Comparison of ENCODE assay signal across 24 mouse cellular contexts in genomic region chr1:164518308-164518707, GRCm38 (mm10).
DNase-seq lines count a peak whose midpoint lies in the region; ATAC-seq and TF ChIP-seq lines count a peak whose summit lies in the region.
"Had no signal": no experiment of that assay in that cellular context is flagged by ENCODE, and none has a peak within 500 bp of the region (broad histone marks: within the 10 kb centered on the region; RNA-seq: fewer than 3 reads in every experiment).

No protein-coding gene starts in this region.

- no peak for TF ChIP-seq POLR2A in ES-Bruce4 (IDR thresholded peaks at IDR 0.05; ENCODE audit: insufficient read depth, low read length)

- no peak overlapping the region for H3K27ac ChIP-seq in heart, embryonic 10.5 days
- H3K27ac ChIP-seq in heart, embryonic 12.5 days (ENCODE audit: poor library complexity, severe bottlenecking): no peak overlapping the region
- peak overlapping the region; percentile 69 for H3K27ac ChIP-seq in ES-Bruce4 (ENCODE audit: insufficient read depth, low read length)
- H3K27ac ChIP-seq: embryonic facial prominence, embryonic 13.5 days; embryonic facial prominence, embryonic 15.5 days; forebrain, embryonic 10.5 days; forebrain, embryonic 12.5 days had no signal

- no peak overlapping the region for H3K4me2 ChIP-seq in heart, embryonic 12.5 days
- H3K4me2 ChIP-seq: embryonic facial prominence, embryonic 13.5 days; embryonic facial prominence, embryonic 15.5 days; forebrain, embryonic 12.5 days had no signal

- no peaks in the 10 kb centered on the region for H3K4me1 ChIP-seq in heart, embryonic 10.5 days
- H3K4me1 ChIP-seq in heart, embryonic 12.5 days (replicated peaks): peaks cover 4% of the 10 kb centered on the region; the same call in 1 of the 2 replicates
- peaks cover 7% of the 10 kb centered on the region for H3K4me1 ChIP-seq in ES-Bruce4 (ENCODE audit: control insufficient read depth, insufficient read depth, low read length)
- H3K4me1 ChIP-seq: embryonic facial prominence, embryonic 13.5 days; embryonic facial prominence, embryonic 15.5 days had no signal

- no peak overlapping the region for H3K9ac ChIP-seq in heart, embryonic 12.5 days
- no peak overlapping the region for H3K9ac ChIP-seq in ES-Bruce4 (ENCODE audit: low read depth, poor library complexity, severe bottlenecking)
- H3K9ac ChIP-seq: embryonic facial prominence, embryonic 13.5 days; embryonic facial prominence, embryonic 15.5 days; forebrain, embryonic 12.5 days had no signal

- ATAC-seq in heart, embryonic 12.5 days (ENCODE audit: insufficient number of reproducible peaks, low FRiP score): no peak
- ATAC-seq: forebrain, embryonic 14.5 days; forebrain, embryonic 16.5 days; Patski had no signal

- H3K36me3 ChIP-seq in heart, embryonic 10.5 days: no peaks in the 10 kb centered on the region
- no peaks in the 10 kb centered on the region for H3K36me3 ChIP-seq in heart, embryonic 12.5 days
- H3K36me3 ChIP-seq in ES-Bruce4 (ENCODE audit: control insufficient read depth, insufficient read depth, low read length, poor library complexity, severe bottlenecking): no peaks in the 10 kb centered on the region
- H3K36me3 ChIP-seq: embryonic facial prominence, embryonic 13.5 days; embryonic facial prominence, embryonic 15.5 days; forebrain, embryonic 10.5 days; forebrain, embryonic 12.5 days had no signal

- no peak for TF ChIP-seq CTCF in ES-Bruce4 (IDR thresholded peaks at IDR 0.05; ENCODE audit: low read depth, low read length)

- no peak for TF ChIP-seq EP300 in ES-Bruce4 (IDR thresholded peaks at IDR 0.05; ENCODE audit: insufficient read depth, low read depth, low read length)

- no peaks in the 10 kb centered on the region for H3K9me3 ChIP-seq in heart, embryonic 10.5 days
- 0 out of 2 replicates have a peak, but pooled peaks cover 2% of the 10 kb centered on the region for H3K9me3 ChIP-seq in heart, embryonic 12.5 days (replicated peaks)
- no peaks in the 10 kb centered on the region; the same call in 1 of the 2 replicates for H3K9me3 ChIP-seq in ES-Bruce4 (replicated peaks; ENCODE audit: control insufficient read depth, insufficient read depth, low read length, poor library complexity, severe bottlenecking)
- H3K9me3 ChIP-seq: embryonic facial prominence, embryonic 13.5 days; embryonic facial prominence, embryonic 15.5 days; forebrain, embryonic 10.5 days; forebrain, embryonic 12.5 days had no signal

- DNase-seq in heart, embryonic 10.5 days (ENCODE audit: low spot score): peak; percentile 30
- DNase-seq in ES-CJ7 (ENCODE audit: low read depth, low spot score): peak; percentile 51
- no peak for DNase-seq in layer of hippocampus, postnatal 10 days (ENCODE audit: low spot score in 2 of 2)
- DNase-seq in Muller cell, postnatal 12 days (ENCODE audit: inconsistent ontology term): no peak
- DNase-seq: adrenal gland, adult 2 months; adrenal gland, postnatal 10 days; adrenal gland, postnatal 25 days; cerebellum, adult 11 months; cerebellum, adult 18-20 months; cerebellum, adult 8-10 months; cerebellum, adult 9-11 months; cerebellum, postnatal 14 days; cerebellum, postnatal 36 days; embryo, embryonic 11 days had no signal

- H3K27me3 ChIP-seq in heart, embryonic 10.5 days (ENCODE audit: insufficient read depth, poor library complexity, severe bottlenecking): no peaks in the 10 kb centered on the region
- H3K27me3 ChIP-seq in heart, embryonic 12.5 days (replicated peaks): no peaks in the 10 kb centered on the region
- H3K27me3 ChIP-seq in ES-Bruce4 (ENCODE audit: control insufficient read depth, insufficient read depth, low read length, poor library complexity, severe bottlenecking): no peaks in the 10 kb centered on the region
- H3K27me3 ChIP-seq: embryonic facial prominence, embryonic 13.5 days; embryonic facial prominence, embryonic 15.5 days; forebrain, embryonic 12.5 days; Patski had no signal

- H3K4me3 ChIP-seq in heart, embryonic 10.5 days: no peak overlapping the region
- no peak overlapping the region for H3K4me3 ChIP-seq in heart, embryonic 12.5 days
- H3K4me3 ChIP-seq in ES-Bruce4 (ENCODE audit: low read depth, low read length): no peak overlapping the region
- H3K4me3 ChIP-seq: embryonic facial prominence, embryonic 13.5 days; embryonic facial prominence, embryonic 15.5 days; erythroblast, embryonic 14.5 days; forebrain, embryonic 10.5 days; forebrain, embryonic 12.5 days had no signal

- 84% methylated on average over 4 of the region's 4 CpGs for WGBS in heart, embryonic 10.5 days
- WGBS in heart, embryonic 12.5 days: 79% methylated on average over 4 of the region's 4 CpGs

Comparison
In these comparisons a context has a peak if more than half of its experiments do, and no peak if none do; other contexts are left out.
1. DNase-seq: peak in heart, embryonic 10.5 days (single experiment) and ES-CJ7 (single experiment); none in layer of hippocampus, postnatal 10 days (0 of 2) and Muller cell, postnatal 12 days (single experiment).